Mouse (Mus musculus): ENCODE results near the gene G3bp1. TPM values are rescaled to one million over a fixed set of nuclear protein-coding genes. Genes with fewer than 3 reads are reported as not detected.
A peak's percentile ranks its signal among the peaks of the same experiment; 100 is the strongest.

The G3bp1 gene
- polyA plus RNA-seq, 1 experiment from 2014 or later: 237 TPM

DNA sequence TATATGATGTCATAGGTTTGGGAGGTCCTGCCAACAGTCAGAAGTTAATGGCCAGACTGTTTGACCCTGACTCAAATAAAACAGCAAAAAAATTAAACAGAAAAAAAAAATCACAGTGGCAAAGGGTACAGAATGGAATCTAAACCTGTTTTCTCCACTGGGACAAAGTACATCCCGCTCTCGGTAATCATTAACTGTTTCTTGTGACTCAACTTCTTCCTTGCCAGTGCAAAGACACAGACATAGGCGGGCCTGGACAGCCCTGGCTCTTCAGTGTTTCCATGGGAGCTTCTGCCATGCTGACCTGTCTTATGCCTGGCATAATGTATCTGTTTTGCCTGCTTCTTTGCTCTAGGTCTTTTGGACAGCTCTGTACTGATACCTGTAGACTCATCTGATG is 4.3 kb upstream of the G3bp1 start:
- WGBS: 76% methylated on average over 3 of the region's 3 CpGs
- Histone ChIP-seq H3K27me3 (no peaks in the 10 kb centered on the region), H3K4me2 (replicated peaks) (no peak overlapping the region), H3K9ac (no peak overlapping the region), H3K4me3 (no peak overlapping the region), H3K9me3 (no peaks in the 10 kb centered on the region), H3K27ac (no peak overlapping the region), H3K36me3 (no peaks in the 10 kb centered on the region), H3K4me1 (0 out of 2 replicates have a peak, but pooled peaks cover 9% of the 10 kb centered on the region)
- ATAC-seq (ENCODE audit: insufficient number of reproducible peaks, insufficient read depth, low FRiP score, low TSS enrichment): no peak

DNA sequence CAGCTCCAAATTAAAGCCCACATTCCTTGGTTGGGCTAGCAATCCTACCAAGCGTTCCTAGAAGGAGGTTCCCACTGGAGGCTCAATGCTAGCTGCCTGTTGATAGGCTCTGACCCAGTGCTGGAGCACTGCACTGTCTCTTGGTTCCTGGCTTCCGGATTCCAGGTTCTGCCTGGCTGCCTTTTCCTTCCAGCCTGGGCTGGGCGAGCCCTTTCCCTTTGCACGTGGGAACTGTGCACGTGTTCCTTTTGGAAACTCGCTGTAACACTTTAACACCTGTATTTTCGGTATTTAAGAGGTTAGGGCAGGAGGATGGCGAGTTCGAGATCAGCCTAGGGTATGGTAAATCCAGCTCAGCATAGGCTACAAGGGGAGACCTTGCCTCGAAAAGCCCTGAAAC is 1.5 kb upstream of the G3bp1 start:
- peaks cover 17% of the 10 kb centered on the region for H3K4me1 ChIP-seq
- WGBS: 69% methylated on average over 10 of the region's 10 CpGs
- no peak for ATAC-seq (ENCODE audit: insufficient number of reproducible peaks, insufficient read depth, low FRiP score, low TSS enrichment)
- peak overlapping the region; percentile 60 for H3K4me2 ChIP-seq (replicated peaks)
- peaks cover 9% of the 10 kb centered on the region for H3K36me3 ChIP-seq
- H3K27me3 ChIP-seq: no peaks in the 10 kb centered on the region
- H3K9ac ChIP-seq: 0 out of 2 replicates have a peak overlapping the region, but pooled peaks have one; percentile 65
- no peak overlapping the region for H3K4me3 ChIP-seq
- peak overlapping the region; percentile 92 for H3K27ac ChIP-seq
- no peaks in the 10 kb centered on the region for H3K9me3 ChIP-seq

DNA sequence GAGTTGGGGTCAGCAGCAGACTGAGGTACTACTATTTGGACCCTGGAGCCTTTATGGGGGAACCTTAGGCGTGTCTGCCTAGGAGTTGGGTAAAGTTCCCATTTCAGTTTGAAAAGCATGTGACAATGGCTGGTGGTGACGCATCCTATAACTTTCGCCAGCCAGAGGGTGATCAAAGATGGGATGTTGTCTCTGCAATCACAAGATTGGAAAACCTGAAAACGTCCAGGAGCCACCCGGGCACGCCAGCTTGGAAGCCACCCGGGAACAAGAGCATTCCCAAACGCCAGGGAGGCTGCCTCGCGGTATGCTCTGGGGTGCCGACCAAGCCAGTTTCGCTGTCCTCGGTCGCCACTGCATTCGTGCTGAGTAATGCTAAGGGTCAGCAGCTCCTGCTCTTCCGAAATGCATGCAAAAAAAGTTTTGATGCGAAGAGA is 856 bp upstream of the G3bp1 start:
- peaks cover 14% of the 10 kb centered on the region for H3K36me3 ChIP-seq
- ATAC-seq (ENCODE audit: insufficient number of reproducible peaks, insufficient read depth, low FRiP score, low TSS enrichment): no peak
- WGBS: 4% methylated on average over 17 of the region's 17 CpGs

GRCm38 (mm10) chr11:55469923-55470691 is 622 bp downstream of the G3bp1 start:
- Histone ChIP-seq H3K27me3 (no peaks in the 10 kb centered on the region), H3K27ac (peak overlapping the region; percentile 92), H3K4me2 (replicated peaks) (peak overlapping the region; percentile 67), H3K36me3 (peaks cover 25% of the 10 kb centered on the region), H3K4me3 (peak overlapping the region; percentile 99), H3K4me1 (peaks cover 17% of the 10 kb centered on the region), H3K9me3 (no peaks in the 10 kb centered on the region), H3K9ac (peak overlapping the region; percentile 98)
- no peak; the same call in 1 of the 2 replicates for ATAC-seq (ENCODE audit: insufficient number of reproducible peaks, insufficient read depth, low FRiP score, low TSS enrichment)
- under 1% methylated on average over 46 of the region's 46 CpGs for WGBS

More for the DNA sequence above, 856 bp upstream of the G3bp1 start:
- H3K9ac ChIP-seq: peak overlapping the region; percentile 65
- H3K4me2 ChIP-seq (replicated peaks): peak overlapping the region; percentile 60
- no peaks in the 10 kb centered on the region for H3K9me3 ChIP-seq
- peaks cover 17% of the 10 kb centered on the region for H3K4me1 ChIP-seq
- peak overlapping the region; percentile 92 for H3K27ac ChIP-seq
- no peaks in the 10 kb centered on the region for H3K27me3 ChIP-seq
- H3K4me3 ChIP-seq: peak overlapping the region; percentile 99

DNA sequence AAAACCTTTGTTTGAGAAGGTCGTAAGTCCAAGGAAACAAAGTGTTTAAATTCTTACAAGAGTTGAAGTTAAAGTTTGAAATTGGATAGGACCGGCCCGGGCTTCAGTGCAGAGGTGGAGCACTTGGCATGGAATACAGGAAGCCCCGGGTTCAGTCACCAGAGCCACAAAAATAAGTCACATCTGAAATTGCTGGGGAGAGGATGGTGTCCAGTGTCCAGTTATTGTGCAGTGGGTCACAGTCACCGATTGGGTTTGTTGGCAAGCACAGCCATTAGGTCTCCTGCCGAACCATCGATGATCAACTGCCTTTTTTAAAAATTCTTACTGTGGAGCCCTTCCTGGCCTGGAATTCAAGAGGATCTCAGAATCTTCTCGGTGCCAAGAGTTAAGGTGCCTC is 1.3 kb downstream of the G3bp1 start:
- no peak overlapping the region for H3K27ac ChIP-seq
- WGBS: 56% methylated on average over 8 of the region's 8 CpGs
- H3K27me3 ChIP-seq: no peaks in the 10 kb centered on the region
- H3K36me3 ChIP-seq: peaks cover 25% of the 10 kb centered on the region
- H3K9ac ChIP-seq: peak overlapping the region; percentile 50
- peaks cover 17% of the 10 kb centered on the region for H3K4me1 ChIP-seq
- H3K9me3 ChIP-seq: no peaks in the 10 kb centered on the region
- peak overlapping the region; percentile 99 for H3K4me3 ChIP-seq
- no peak for ATAC-seq (ENCODE audit: insufficient number of reproducible peaks, insufficient read depth, low FRiP score, low TSS enrichment)
- peak overlapping the region; percentile 67 for H3K4me2 ChIP-seq (replicated peaks)

- 93% methylated on average over 7 of the region's 7 CpGs for WGBS
- no peaks in the 10 kb centered on the region for H3K9me3 ChIP-seq
- no peak for ATAC-seq (ENCODE audit: insufficient number of reproducible peaks, insufficient read depth, low FRiP score, low TSS enrichment)
- H3K4me3 ChIP-seq: peak overlapping the region; percentile 99
- peaks cover 17% of the 10 kb centered on the region for H3K4me1 ChIP-seq
- H3K27ac ChIP-seq: no peak overlapping the region
- no peaks in the 10 kb centered on the region for H3K27me3 ChIP-seq
- peak overlapping the region; percentile 67 for H3K4me2 ChIP-seq (replicated peaks)
- no peak overlapping the region for H3K9ac ChIP-seq
- H3K36me3 ChIP-seq: peaks cover 25% of the 10 kb centered on the region
Observed at GRCm38 (mm10) chr11:55471467-55471866, 2.0 kb downstream of the G3bp1 start.

- no peak overlapping the region for H3K4me3 ChIP-seq
- whole genome bisulfite sequencing: 91% methylated on average over 3 of the region's 3 CpGs
Observed at GRCm38 (mm10) chr11:55473219-55473618, 3.7 kb downstream of the G3bp1 start.

GRCm38 (mm10) chr11:55485443-55485842 is 16.0 kb downstream of the G3bp1 start:
- H3K4me1 ChIP-seq: no peaks in the 10 kb centered on the region
- H3K36me3 ChIP-seq: peaks cover 69% of the 10 kb centered on the region
- H3K9me3 ChIP-seq: no peaks in the 10 kb centered on the region
- no peak for ATAC-seq (ENCODE audit: insufficient number of reproducible peaks, insufficient read depth, low FRiP score, low TSS enrichment)
- H3K4me2 ChIP-seq (replicated peaks): no peak overlapping the region
- H3K4me3 ChIP-seq: no peak overlapping the region
- no peak overlapping the region for H3K9ac ChIP-seq
- WGBS: 96% methylated on average over 7 of the region's 7 CpGs
- H3K27me3 ChIP-seq: no peaks in the 10 kb centered on the region
- H3K27ac ChIP-seq: no peak overlapping the region

More at GRCm38 (mm10) chr11:55473219-55473618, 3.7 kb downstream of the G3bp1 start:
- no peak overlapping the region for H3K4me2 ChIP-seq (replicated peaks)
- H3K9ac ChIP-seq: no peak overlapping the region
- H3K27me3 ChIP-seq: no peaks in the 10 kb centered on the region
- H3K27ac ChIP-seq: no peak overlapping the region
- no peaks in the 10 kb centered on the region for H3K9me3 ChIP-seq
- peaks cover 14% of the 10 kb centered on the region for H3K4me1 ChIP-seq
- peaks cover 25% of the 10 kb centered on the region for H3K36me3 ChIP-seq
- ATAC-seq (ENCODE audit: insufficient number of reproducible peaks, insufficient read depth, low FRiP score, low TSS enrichment): no peak

- Histone ChIP-seq H3K9ac (no peak overlapping the region), H3K36me3 (peaks cover 83% of the 10 kb centered on the region), H3K4me1 (no peaks in the 10 kb centered on the region), H3K4me2 (replicated peaks) (no peak overlapping the region), H3K27me3 (no peaks in the 10 kb centered on the region), H3K4me3 (no peak overlapping the region), H3K27ac (no peak overlapping the region), H3K9me3 (no peaks in the 10 kb centered on the region)
- whole genome bisulfite sequencing: 88% methylated on average over 6 of the region's 6 CpGs
- no peak for ATAC-seq (ENCODE audit: insufficient number of reproducible peaks, insufficient read depth, low FRiP score, low TSS enrichment)
Observed at GRCm38 (mm10) chr11:55496158-55496557, 26.7 kb downstream of the G3bp1 start.

GRCm38 (mm10) chr11:55497885-55498284 is 28.4 kb downstream of the G3bp1 start:
- no peak overlapping the region for H3K4me3 ChIP-seq
- no peak overlapping the region for H3K27ac ChIP-seq
- 73% methylated on average over 5 of the region's 5 CpGs for WGBS
- H3K4me1 ChIP-seq: no peaks in the 10 kb centered on the region
- H3K36me3 ChIP-seq: peaks cover 82% of the 10 kb centered on the region
- ATAC-seq (ENCODE audit: insufficient number of reproducible peaks, insufficient read depth, low FRiP score, low TSS enrichment): no peak
- H3K9me3 ChIP-seq: no peaks in the 10 kb centered on the region
- no peaks in the 10 kb centered on the region for H3K27me3 ChIP-seq
- H3K4me2 ChIP-seq (replicated peaks): no peak overlapping the region
- H3K9ac ChIP-seq: no peak overlapping the region

DNA sequence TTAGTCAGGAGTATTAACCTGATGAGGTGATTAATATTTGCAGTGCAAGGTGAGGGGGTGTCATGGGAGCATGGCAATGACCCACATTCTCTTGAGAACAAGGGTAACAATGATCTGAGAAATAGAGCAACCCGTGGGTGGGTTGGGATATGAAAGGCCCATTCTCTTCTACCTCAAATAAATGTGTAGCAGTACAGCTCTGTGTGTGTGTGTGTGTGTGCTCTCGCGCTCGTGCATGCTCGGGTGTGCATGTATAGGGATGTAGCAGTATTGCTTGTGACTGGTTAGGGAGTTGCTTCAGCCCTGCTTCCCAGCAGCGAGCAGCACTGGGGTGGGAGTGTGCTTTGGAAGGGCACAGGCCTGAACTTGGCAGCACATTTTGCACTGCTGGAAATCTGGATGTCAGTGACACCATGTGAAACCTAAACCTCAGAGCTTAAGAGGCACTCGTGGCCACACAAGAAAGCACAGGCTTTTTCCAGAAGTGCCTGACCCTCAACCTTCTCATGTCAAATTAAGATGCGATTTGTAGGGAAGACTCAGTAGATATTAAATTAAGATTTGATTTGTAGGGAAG is 32.6 kb downstream of the G3bp1 start:
- Histone ChIP-seq H3K9me3 (no peaks in the 10 kb centered on the region), H3K4me1 (no peaks in the 10 kb centered on the region), H3K4me2 (replicated peaks) (no peak overlapping the region), H3K4me3 (no peak overlapping the region), H3K36me3 (peaks cover 46% of the 10 kb centered on the region), H3K9ac (no peak overlapping the region), H3K27me3 (no peaks in the 10 kb centered on the region), H3K27ac (no peak overlapping the region)
- 82% methylated on average over 8 of the region's 8 CpGs for WGBS
- ATAC-seq (ENCODE audit: insufficient number of reproducible peaks, insufficient read depth, low FRiP score, low TSS enrichment): no peak; the same call in 1 of the 2 replicates

GRCm38 (mm10) chr11:55502886-55503285 is 33.4 kb downstream of the G3bp1 start:
- Histone ChIP-seq H3K9me3 (no peaks in the 10 kb centered on the region), H3K27ac (no peak overlapping the region), H3K4me3 (no peak overlapping the region), H3K27me3 (no peaks in the 10 kb centered on the region), H3K4me2 (replicated peaks) (no peak overlapping the region), H3K36me3 (peaks cover 43% of the 10 kb centered on the region), H3K4me1 (no peaks in the 10 kb centered on the region), H3K9ac (no peak overlapping the region)
- 76% methylated on average over 5 of the region's 5 CpGs for WGBS
- ATAC-seq (ENCODE audit: insufficient number of reproducible peaks, insufficient read depth, low FRiP score, low TSS enrichment): no peak

Measured in embryonic facial prominence, embryonic 12.5 days (tissue).